Mouse (Mus musculus): Measurements from ENCODE around the gene Nsd2. TPM values are rescaled to one million over a fixed set of nuclear protein-coding genes. Genes with fewer than 3 reads are reported as not detected.

Nsd2 gene
- 26.9 and 27.9 TPM in 2 replicates for polyA plus RNA-seq (2015; fragmentation: Nextera tagmentation; extraction: Ambion mirVana)

DNA sequence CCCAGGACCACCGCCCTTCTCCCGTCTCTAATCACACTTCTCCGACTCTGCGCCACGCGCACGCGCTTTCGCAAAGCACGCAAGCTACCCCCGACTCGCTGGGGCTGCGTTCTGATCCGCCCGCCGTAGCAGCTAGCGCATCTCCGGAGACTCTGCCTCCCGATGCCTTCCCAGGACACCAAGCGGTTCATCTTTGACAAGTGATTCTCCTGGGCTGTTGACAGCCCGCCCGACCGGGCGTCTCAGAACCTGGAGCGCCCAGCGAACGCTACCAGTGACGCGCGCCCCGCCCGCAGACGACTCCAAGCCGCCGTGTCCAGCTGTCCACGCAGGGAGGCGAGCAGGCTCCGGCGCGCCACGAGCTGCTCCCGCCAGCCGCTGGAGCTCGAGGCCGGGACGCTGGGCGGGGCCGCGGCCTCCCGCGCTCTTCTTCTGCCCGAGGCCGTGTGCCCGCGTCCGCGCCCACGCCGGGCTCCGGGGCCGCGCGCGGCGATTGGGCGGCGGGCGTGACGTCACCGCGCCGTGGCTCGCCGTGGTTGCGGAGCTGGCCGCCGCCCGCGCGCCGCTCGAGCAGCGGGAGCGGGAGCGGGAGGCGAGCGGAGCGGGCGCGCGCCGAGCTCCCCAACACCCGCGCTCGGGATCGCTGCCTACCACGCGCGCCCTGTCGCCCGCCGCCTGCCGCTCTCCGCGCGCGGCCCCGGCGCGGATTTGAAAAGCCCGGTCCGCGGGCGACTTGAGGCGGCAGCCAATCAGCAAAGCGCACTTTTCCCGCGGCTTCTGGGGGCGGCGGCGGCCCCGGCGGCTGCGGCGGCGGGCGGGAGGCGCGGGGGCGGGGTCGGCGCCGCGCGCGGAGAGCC is at the start of gene Nsd2:
Nsd2 (plus strand) TSS at position 850 of the 857 bp plus-strand sequence.

DNA sequence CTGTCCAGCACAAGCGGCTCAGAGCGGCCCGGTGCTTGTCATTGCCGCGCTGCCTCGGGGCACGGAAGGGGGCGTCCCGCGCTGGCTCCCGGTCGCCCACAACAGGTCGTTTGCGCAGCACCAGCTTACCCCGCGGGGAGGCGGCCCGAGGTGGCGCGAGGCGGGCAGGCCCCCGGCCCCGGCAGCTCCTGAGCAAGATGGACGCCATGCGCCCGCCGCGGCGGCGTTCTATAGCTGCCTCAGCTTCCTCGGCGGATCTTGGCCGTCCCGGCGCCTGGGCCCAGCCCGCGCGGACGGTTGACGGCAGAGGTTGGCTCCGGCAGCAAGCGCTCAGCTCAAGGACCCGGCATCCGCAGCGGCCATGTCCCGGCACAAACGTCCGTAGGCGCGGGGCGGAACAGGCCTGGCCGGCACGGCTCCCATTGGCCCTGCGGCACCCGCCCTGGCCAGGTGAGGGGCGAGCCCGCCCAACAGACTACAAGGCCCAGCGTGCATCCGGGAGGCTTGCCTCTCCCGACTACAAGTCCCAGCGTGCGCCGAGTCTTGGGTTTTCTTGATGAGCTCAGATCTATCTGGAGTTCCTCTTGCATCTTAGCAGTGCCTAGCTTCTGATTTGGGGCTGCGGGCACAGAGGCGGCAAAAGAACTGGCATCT is 38.1 kb upstream of the Nsd2 start, which contains the start of gene Letm1:
Letm1 (minus strand) TSS at position 473 of the 654 bp plus-strand sequence.

DNA sequence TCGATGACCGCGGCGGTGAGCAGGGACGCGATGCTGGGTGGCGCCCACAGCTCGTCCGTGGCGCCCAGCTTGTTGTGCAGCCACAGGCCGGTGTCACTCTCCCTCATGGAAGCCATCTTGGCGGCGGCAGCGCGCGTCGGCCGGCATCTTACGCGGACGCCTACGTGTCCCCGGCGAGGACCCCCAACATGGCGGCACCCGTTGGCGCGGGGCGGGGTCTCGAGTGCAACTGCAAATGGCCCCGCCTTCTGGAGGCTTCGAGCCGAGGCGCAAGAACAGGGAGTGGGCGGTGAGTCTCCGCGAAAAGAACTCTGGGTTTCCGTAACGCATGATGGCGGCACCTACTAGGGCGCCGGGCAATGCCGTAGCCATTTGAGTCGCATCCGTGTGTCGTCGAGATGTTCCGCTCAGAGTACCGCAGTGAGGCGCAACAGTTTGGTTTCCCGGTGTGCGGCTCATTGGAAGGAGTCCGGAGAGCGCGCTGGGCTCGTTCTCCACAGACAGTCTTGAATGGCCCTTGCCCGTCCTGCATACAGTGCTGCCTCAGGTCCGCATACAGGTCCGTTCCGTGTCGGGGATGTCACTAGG is 115.7 kb downstream of the Nsd2 start, which contains the start of gene Nelfa:
Nelfa (minus strand) TSS at position 294 of the 588 bp plus-strand sequence.

Other genes with a start within 250 kb of the Nsd2 start
- 35.0 and 40.0 TPM in 2 replicates for gene Fam53a, start 191.1 kb upstream of the Nsd2 start, polyA plus RNA-seq (2015; fragmentation: Nextera tagmentation; extraction: Ambion mirVana)
- gene Gm9903, start 190.8 kb upstream of the Nsd2 start, polyA plus RNA-seq (2015; fragmentation: Nextera tagmentation; extraction: Ambion mirVana) = 0.35 TPM in 2 replicates
- 342 and 419 TPM in 2 replicates for gene Slbp, start 168.2 kb upstream of the Nsd2 start, polyA plus RNA-seq (2015; fragmentation: Nextera tagmentation; extraction: Ambion mirVana)
- gene Tacc3, start 162.6 kb upstream of the Nsd2 start, polyA plus RNA-seq (2015; fragmentation: Nextera tagmentation; extraction: Ambion mirVana) = 147 and 166 TPM in 2 replicates
- gene Tmem129, start 162.3 kb upstream of the Nsd2 start, polyA plus RNA-seq (2015; fragmentation: Nextera tagmentation; extraction: Ambion mirVana) = 16.7 and 17.2 TPM in 2 replicates
- 5.0 and 6.5 TPM in 2 replicates for gene Fgfr3, start 99.1 kb upstream of the Nsd2 start, polyA plus RNA-seq (2015; fragmentation: Nextera tagmentation; extraction: Ambion mirVana)
- gene Letm1, start 37.9 kb upstream of the Nsd2 start, polyA plus RNA-seq (2015; fragmentation: Nextera tagmentation; extraction: Ambion mirVana) = 18.5 and 21.3 TPM in 2 replicates
- 26.6 and 27.6 TPM in 2 replicates for gene Nelfa, start 115.7 kb downstream of the Nsd2 start, polyA plus RNA-seq (2015; fragmentation: Nextera tagmentation; extraction: Ambion mirVana)
- gene Gm1673, start 162.7 kb downstream of the Nsd2 start, polyA plus RNA-seq (2015; fragmentation: Nextera tagmentation; extraction: Ambion mirVana) = 17.3 and 20.9 TPM in 2 replicates
- gene Nat8l, start 175.3 kb downstream of the Nsd2 start, polyA plus RNA-seq (2015; fragmentation: Nextera tagmentation; extraction: Ambion mirVana) = 0.52 and 0.70 TPM in 2 replicates